Mouse (Mus musculus): ENCODE measurements around the gene Bahcc1. TPM values are rescaled to one million over a fixed set of nuclear protein-coding genes. Genes with fewer than 3 reads are reported as not detected.

The Bahcc1 gene
- 7.6 and 8.2 TPM in 2 replicates for polyA plus RNA-seq (2012; rRNA removed)

- WGBS = 3% methylated on average over 36 of the region's 36 CpGs
- peak; percentile 100 for DNase-seq (ENCODE audit: low read depth, low spot score)
Measured at GRCm38 (mm10) chr11:120232230-120233097, at the start of gene Bahcc1. Gene Bahcc1 (plus strand): TSS chr11:120232947.

- DNase-seq (ENCODE audit: low read depth, low spot score) = no peak
- WGBS = 67% methylated on average over 1 of the region's 1 CpGs
Measured at GRCm38 (mm10) chr11:120183180-120183579, 49.6 kb upstream of the Bahcc1 start.

DNA sequence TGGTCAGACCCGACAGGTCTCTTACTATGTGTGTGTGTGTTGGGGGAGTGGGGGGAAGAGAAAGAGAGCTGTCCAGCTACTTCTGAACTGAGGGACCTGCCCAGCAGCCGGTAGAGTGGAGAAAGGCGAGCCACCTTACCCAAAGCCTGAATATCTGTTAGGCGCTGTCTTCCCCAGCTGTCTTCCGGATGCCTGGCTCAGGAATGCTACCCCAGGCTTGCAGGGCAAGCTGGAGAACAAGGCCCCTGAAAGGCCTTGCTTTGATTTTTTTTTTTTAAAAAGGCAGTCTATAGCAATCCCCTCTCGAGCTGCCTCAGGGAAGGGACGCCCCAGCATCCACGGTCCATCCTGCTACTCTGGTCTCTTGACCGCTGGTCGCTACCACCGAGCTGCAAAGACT, 49.0 kb upstream of the Bahcc1 start:
- WGBS = 85% methylated on average over 11 of the region's 11 CpGs
- no peak for DNase-seq (ENCODE audit: low read depth, low spot score)

DNA sequence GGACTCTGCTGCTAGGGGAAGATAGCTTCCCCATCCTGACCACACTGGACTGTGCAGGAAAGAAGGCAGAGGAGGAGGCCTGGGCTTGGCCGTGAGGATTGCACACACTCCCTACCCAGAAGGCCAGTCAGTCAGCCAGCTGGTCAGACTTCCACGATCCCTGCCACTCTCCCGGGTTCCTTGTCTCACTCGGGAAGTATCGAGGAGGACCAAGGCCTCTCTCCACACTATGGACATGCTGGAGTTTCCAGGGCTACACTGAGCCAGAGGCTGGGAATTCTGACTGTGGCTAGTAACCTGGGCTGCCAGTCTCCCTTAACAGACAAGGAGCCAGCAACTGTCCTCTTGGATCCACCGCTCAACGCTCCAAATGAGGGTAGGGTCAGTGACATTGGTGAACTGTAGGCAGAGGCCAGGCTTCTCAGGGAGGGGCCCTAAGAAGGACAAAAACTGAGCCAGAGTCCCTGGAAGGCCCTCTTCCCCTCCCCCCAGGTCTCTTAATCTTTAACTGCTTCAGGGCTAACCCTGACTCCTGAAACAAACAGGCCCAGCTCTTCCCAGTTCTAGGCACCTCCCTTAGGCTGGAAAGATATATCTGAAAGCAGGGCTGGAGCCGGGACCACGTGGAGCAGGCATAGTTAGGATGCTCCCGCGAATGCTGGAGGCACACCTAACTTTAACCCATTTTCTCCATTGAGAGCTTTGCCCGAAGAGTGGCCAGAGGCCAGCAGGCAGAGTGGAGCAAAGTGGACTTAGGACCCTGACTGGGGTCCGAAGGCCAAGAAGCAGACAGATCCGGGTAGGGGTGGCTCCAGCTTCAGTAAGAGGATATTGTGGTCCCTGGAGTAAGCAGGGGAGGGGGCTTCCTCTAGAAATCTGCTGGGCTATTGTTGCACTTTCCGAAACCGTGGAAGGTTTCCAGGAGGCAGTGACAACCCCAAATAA, 48.1 kb upstream of the Bahcc1 start:
- WGBS = 11% methylated on average over 16 of the region's 16 CpGs
- no peak for DNase-seq (ENCODE audit: low read depth, low spot score)

DNA sequence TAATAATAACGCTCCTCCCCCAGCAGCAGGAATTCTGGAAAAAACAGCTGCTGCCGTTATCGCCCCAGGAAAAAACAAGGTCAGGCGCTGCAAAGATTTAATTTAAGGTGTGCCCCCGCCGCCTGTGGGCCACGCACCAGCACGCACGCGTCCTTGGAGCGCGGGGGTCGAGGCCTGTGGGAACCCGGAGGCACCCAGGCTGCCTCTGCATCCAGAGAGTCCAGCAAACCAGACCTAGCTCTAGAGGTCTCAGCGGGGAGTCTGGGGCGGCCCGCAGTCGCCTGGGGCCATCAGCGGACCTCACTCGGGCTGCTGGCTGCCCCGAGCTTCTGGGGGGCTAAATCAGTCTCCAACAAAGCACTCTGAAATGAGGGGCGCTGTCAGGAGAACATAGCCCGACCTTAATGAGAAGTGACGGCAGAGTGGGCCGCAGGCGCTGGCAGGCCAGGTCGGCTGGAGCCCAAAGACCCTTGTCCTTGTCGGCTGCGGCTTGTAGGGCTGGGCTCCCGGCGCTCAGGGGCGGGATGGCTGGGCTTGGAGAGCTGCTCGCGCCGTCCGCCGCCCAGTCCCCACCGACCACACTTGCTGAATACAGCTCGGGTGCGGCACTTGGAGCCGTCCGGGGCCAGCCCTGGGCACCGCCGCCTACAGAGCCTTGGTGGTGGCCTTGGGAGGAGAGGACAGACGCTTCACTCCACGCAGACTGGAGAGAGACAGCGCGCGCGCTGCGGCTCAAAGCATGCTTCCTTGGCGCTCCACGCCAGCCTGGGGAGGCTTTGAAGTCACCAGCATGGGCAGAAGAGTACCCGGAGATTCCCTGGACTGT, 47.2 kb upstream of the Bahcc1 start:
- no peak for DNase-seq (ENCODE audit: low read depth, low spot score)
- WGBS = 10% methylated on average over 54 of the region's 54 CpGs

GRCm38 (mm10) chr11:120186145-120186740, 46.5 kb upstream of the Bahcc1 start:
- no peak for DNase-seq (ENCODE audit: low read depth, low spot score)

DNA sequence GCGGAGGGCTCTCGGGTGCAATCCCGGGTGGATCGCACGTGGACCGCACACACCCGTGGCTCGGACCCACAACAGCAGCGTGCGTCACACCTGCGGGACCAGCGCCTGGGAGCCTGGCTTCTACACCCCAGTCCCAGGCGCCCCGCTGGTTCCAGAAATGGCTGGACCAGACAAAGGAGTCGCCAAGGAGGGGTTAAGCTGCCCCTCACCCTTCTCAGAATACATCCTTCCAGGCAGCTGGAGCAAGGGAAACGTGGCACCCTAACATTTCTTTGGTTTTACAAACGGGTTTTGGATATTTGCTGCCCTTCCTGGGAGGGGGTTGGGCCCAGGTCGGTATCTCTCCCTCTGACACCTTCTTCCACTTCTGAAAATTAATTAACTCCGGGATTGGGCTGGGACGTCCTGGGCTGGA, 45.9 kb upstream of the Bahcc1 start:
- 14% methylated on average over 20 of the region's 20 CpGs for WGBS
- DNase-seq (ENCODE audit: low read depth, low spot score) = no peak

More at GRCm38 (mm10) chr11:120186145-120186740, 46.5 kb upstream of the Bahcc1 start:
- WGBS = 12% methylated on average over 18 of the region's 18 CpGs

GRCm38 (mm10) chr11:120187236-120188101, 45.3 kb upstream of the Bahcc1 start:
- WGBS = 2% methylated on average over 43 of the region's 43 CpGs
- DNase-seq (ENCODE audit: low read depth, low spot score) = no peak

GRCm38 (mm10) chr11:120188102-120188480, 44.7 kb upstream of the Bahcc1 start:
- DNase-seq (ENCODE audit: low read depth, low spot score) = no peak
- under 1% methylated on average over 24 of the region's 24 CpGs for WGBS

DNA sequence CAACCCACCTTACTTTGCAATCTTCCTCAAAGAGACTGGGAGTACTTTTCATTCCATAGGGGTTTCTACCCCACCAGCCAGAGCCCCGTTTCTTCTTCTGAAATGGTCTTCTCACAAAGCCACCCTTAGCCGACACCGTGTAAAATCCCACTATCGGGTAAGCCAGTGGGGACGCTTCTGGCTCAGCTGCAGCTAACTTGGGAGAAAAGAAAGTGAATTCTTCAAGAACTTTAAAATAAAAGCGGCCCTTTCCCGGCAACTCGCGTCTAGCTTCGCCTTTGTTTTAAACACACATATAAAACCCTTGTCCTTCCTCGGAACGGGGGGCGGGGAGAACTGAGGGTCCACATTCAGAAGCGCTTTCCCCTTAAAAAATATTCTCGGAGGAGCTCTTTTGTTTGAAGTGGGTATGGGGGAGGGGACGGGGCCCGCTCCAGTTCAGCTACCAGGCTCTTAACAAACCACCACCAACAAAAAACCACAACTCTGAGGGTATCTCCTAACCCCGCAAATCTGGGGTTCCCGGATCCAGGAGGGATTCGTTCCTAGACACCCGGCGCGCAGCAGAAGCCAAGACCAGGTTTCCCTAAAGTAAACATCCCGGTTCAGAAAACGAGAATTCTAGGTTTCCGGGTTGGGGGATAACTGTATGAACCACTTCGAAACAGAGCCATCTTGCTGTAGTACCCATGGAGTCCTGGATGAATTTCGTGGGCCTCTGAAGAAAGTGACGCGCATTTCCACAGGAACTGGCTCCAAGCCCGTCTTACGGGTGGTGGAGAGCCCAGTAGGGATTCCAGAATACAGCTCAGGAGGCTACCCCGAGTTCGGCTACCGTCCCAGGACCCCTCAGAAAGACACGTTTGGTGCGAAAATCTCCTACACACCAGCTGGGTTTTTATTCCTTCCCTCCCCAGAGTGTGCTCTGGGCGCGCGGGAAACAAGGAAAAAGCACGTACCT, 44.0 kb upstream of the Bahcc1 start:
- no peak for DNase-seq (ENCODE audit: low read depth, low spot score)
- WGBS = under 1% methylated on average over 41 of the region's 41 CpGs

DNA sequence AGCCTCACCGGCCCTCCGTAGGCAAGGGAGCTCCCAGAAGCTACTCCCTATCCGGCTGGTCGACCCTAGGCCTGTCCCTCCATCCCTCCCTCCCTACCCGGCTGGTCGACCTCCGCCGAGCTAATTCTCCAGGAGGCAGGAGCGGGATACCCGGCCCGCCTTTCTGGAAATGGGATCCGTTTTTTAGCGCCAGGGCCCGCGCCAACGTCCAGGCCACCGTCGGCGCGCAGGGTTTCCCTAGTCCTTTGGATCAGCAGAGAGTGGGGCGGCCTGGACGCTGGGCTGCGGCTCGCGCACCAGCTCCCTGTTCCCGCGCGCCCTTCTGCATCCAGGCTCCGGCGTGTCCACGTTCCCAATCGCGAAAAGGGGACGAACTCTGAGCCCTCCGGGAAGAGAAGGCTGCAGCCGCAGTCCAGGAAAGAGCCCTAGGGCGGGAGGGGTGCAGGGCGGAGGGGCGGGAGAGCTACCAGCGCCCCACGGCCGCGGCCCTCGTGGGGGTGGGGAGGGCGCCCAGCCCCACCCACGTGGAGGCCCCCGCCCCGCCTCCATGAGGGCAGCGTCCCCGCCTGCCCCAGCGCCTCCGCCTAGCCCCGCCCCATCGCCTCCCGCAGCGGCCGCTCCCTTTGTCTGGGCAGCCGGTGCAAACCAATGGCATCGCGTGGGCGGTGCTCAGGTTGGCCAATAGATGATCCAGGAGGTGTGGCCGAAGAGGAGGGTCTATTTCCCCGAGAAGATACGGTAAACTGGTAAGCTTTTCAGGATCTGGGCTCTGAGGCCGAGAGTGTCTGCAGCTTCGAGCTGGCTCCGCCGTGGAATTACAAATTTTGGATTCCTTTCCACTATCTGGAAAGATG, 43.1 kb upstream of the Bahcc1 start:
- WGBS = under 1% methylated on average over 68 of the region's 68 CpGs
- peak; percentile 90 for DNase-seq (ENCODE audit: low read depth, low spot score)

GRCm38 (mm10) chr11:120190526-120191412, 42.0 kb upstream of the Bahcc1 start:
- WGBS = 49% methylated on average over 14 of the region's 14 CpGs
- no peak for DNase-seq (ENCODE audit: low read depth, low spot score)

- no peak for DNase-seq (ENCODE audit: low read depth, low spot score)
- 33% methylated on average over 13 of the region's 13 CpGs for WGBS
Measured at GRCm38 (mm10) chr11:120198831-120199230, 33.9 kb upstream of the Bahcc1 start.

DNA sequence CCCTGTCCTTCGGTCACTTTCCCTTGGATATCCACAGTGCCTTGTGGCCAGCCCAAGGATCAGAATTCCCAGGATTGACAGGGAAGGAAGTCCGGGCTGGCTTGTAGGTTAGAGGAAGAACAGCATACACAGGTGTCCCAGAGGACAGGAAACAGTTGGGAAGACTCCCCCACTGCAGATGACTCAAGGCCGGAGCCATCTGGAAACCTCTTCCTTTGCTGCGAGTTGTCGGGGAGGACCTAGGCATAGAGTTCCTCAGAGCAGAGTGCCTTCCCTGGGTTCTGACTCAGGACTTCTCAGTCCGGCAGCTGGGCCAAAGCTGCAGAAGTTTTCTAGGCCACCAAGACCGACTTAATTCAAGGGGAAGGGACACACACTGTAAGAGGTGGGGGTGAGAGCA, 33.0 kb upstream of the Bahcc1 start:
- 72% methylated on average over 7 of the region's 7 CpGs for WGBS
- DNase-seq (ENCODE audit: low read depth, low spot score) = no peak

DNA sequence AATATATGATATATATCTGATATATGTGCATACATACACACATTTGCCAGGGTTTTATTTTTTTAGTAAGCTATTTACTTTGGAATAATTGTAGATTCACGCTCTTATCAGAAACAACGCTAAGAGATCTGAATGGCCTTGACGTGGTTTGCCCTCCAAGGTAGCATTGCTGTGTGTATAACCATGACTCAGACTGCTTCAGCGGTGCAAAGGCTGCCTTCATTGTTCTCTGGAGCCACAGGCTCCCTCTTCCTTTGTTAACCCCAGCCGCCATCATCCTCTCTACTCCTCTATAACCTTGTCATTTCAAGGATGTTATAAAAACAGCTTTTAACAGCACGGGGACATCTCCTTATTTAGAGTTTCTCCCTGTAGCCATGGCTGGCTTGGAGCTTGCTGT, 32.1 kb upstream of the Bahcc1 start:
- WGBS = 36% methylated on average over 6 of the region's 6 CpGs

More for the DNA sequence above, 32.1 kb upstream of the Bahcc1 start:
- DNase-seq (ENCODE audit: low read depth, low spot score) = no peak

All from large intestine, adult 2 months (tissue).